Mouse (Mus musculus): ENCODE results near the gene Gga3.
A peak's percentile ranks its signal among the peaks of the same experiment; 100 is the strongest.

Gene Gga3

GRCm38 (mm10) chr11:115563406-115563805 is 40.4 kb downstream of the Gga3 start:
- no peak for DNase-seq (ENCODE audit: low read depth)

DNA sequence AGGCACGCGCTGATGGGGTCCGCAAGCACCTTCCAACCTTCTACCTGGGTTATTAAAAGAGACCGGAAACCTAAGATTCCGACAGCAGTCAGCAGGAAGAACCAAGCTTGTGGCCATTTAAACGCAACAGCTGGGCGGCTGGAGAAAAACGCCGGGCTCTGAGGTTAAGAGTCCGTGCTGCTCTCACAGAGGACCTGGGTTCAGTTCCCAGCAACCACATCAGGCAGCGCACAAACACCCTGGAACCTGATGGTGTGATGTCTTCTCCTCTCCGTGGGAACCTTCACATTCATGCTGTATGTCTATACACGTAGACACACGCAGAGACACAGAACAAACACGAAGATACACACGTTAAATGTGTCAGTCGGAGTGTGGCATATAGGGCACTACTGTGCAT is 48.1 kb downstream of the Gga3 start:
- no peak for DNase-seq (ENCODE audit: low read depth)

- DNase-seq (ENCODE audit: low read depth) = peak; percentile 66
These were observed 51.1 kb downstream of the Gga3 start for GRCm38 (mm10) chr11:115552783-115553182.

GRCm38 (mm10) chr11:115543571-115543970 is 60.3 kb downstream of the Gga3 start:
- DNase-seq (ENCODE audit: low read depth) = no peak

GRCm38 (mm10) chr11:115538045-115538444 is 65.8 kb downstream of the Gga3 start:
- peak; percentile 62 for DNase-seq (ENCODE audit: low read depth)

DNA sequence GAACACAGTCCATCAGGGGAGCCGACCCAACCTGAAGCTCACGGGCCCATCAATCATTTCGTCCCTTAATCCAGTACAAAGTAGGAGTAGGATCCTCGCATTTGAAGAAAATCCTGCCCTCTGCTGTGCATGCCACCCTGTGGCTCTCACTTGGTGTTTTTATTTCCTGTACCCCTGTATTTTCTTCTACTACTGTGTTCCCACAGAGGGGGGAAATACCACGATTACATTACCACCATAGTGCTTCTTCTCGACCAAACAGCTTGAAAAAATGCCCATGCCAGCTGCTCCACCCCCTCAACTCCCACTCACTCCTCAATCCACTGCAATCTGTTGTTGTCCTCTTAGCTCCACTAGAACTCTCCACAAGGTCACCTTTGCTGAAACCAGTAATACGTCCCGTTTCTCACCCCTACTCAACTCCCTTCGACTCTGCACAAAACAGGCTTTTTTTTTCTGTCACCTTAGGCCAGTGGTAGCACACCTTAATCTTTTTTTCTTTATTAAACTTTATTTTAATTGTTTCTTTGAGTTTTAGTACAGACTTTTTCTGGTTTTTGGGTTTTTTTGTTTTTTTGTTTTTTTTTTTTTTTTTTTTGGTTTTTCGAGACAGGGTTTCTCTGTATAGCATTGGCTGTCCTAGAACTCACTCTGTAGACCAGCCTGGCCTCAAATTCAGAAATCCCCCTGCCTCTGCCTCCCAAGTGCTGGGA is 66.8 kb downstream of the Gga3 start:
- DNase-seq (ENCODE audit: low read depth) = peak; percentile 61

GRCm38 (mm10) chr11:115536038-115536681 is 67.7 kb downstream of the Gga3 start, which contains the start of gene Sumo2:
TSS of gene Sumo2 (minus strand) at chr11:115536276.
- DNase-seq (ENCODE audit: low read depth) = peak; percentile 98

DNA sequence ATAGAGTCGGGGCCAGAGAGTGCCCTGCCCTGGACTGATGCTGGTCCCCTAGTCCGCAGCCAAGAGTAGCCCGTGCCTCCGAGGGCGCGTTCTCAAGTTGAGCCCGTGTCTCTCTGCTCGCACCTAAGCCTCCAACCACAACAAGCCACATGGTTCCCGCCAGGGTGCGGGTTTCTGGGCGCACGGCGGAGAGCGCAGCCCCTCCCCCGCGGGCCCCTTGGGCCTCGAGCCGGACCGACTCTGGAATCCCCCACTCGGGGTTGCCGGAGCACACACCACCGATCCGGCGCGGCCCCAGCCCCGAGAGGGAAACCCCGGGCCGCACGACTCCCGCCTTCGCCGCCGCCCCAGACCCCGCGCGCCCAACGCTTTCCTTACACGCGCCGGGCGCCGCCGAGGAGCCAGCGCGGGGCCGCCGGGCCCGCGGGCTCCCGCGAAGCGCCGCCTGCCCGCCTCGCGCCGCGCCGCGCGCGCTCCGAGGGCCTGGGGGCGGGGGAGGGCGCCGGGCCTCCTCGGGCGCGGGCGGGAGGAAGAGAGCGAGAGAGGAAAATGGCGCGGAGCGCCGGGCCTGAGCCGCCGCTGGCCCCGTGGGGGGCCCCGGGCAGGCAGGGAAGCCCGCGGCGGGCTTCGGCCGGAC is 68.3 kb downstream of the Gga3 start:
- DNase-seq (ENCODE audit: low read depth) = peak; percentile 82

- DNase-seq (ENCODE audit: low read depth) = peak; percentile 50
These were observed 69.0 kb downstream of the Gga3 start for GRCm38 (mm10) chr11:115534759-115535371.

Measured in induced T-regulatory cell, adult 2 months (primary cell).